Mouse (Mus musculus) MEL (cell line): ENCODE results near the gene Satb1. TPM values are rescaled to one million over a fixed set of nuclear protein-coding genes. Genes with fewer than 3 reads are reported as not detected.

Experiments
- DNase-seq: peaks from one replicate; pipeline ENCODE4 v3.0.0; 2011; ENCODE audit warnings: low read depth, low spot score
- H3K27ac ChIP-seq: 2 replicates; pipeline ENCODE4 v1.5.1; 2012; ENCODE audit warnings: low read depth, mild to moderate bottlenecking, control low read depth, low read length, moderate library complexity; ENCODE audit not compliant: control insufficient read depth
- H3K27me3 ChIP-seq, 2 experiments: fragments of 150-350 bp in 1 of 2; sonication (generic) in 1 of 2; 2 replicates each; pipeline ENCODE4 v1.6.1; 2012; ENCODE audit warnings: low read length in 2 of 2, mild to moderate bottlenecking in 2 of 2, improper control_type of control experiment in 1 of 2, moderate library complexity in 1 of 2; ENCODE audit not compliant: insufficient read depth in 2 of 2, control insufficient read depth in 1 of 2
- H3K36me3 ChIP-seq, 2 experiments: 2 replicates each; pipeline ENCODE4 v1.6.1; 2012 to 2014; ENCODE audit warnings: low read length in 2 of 2, improper control_type of control experiment in 1 of 2, inconsistent platforms in 1 of 2, mild to moderate bottlenecking in 1 of 2; ENCODE audit not compliant: insufficient read depth in 2 of 2, control insufficient read depth in 1 of 2
- H3K4me1 ChIP-seq, 2 experiments: fragments of 150-350 bp in 1 of 2; sonication (generic) in 1 of 2; 2 replicates each; pipeline ENCODE4 v1.6.1; 2012; ENCODE audit warnings: low read length in 2 of 2, improper control_type of control experiment in 1 of 2, mild to moderate bottlenecking in 1 of 2; ENCODE audit not compliant: insufficient read depth in 2 of 2, control insufficient read depth in 1 of 2
- H3K4me3 ChIP-seq, 2 experiments: fragments of 150-350 bp in 1 of 2; sonication (generic) in 1 of 2; 2 replicates each; pipeline ENCODE4 v1.5.1; 2012; ENCODE audit warnings: low read depth in 2 of 2, low read length in 2 of 2, mild to moderate bottlenecking in 2 of 2, moderate library complexity in 2 of 2, control low read depth in 1 of 2, improper control_type of control experiment in 1 of 2; ENCODE audit not compliant: control insufficient read depth in 1 of 2, insufficient read depth in 1 of 2
- H3K79me2 ChIP-seq: 2 replicates; pipeline ENCODE4 v1.6.1; 2012; ENCODE audit warnings: mild to moderate bottlenecking, low read length, moderate library complexity; ENCODE audit not compliant: control insufficient read depth, poor library complexity, insufficient read depth
- H3K9ac ChIP-seq: 2 replicates; pipeline ENCODE4 v1.6.1; 2012; ENCODE audit warnings: low read depth, mild to moderate bottlenecking, control low read depth, low read length, moderate library complexity; ENCODE audit not compliant: control insufficient read depth, poor library complexity, severe bottlenecking
- H3K9me3 ChIP-seq: fragments of 150-350 bp; sonication (generic); replicated peaks from 2 replicates; pipeline ENCODE4 v1.6.1; 2012; ENCODE audit warnings: mild to moderate bottlenecking, low read length, improper control_type of control experiment, moderate library complexity; ENCODE audit not compliant: insufficient read depth
- BHLHE40 ChIP-seq: IDR thresholded peaks from 2 replicates; pipeline ENCODE4 v1.6.1; 2012; ENCODE audit warnings: low read depth, mild to moderate bottlenecking, inconsistent platforms, low read length, improper control_type of control experiment, borderline replicate concordance
- CHD2 ChIP-seq: IDR thresholded peaks from 2 replicates; pipeline ENCODE4 v1.6.1; 2011; ENCODE audit warnings: low read length, improper control_type of control experiment
- CTCF ChIP-seq, 3 experiments: IDR thresholded peaks in 2 of 3; conservative IDR thresholded peaks in 1 of 3; 2 replicates each; pipeline ENCODE4 v1.5.1; 2011 to 2012; ENCODE audit warnings: low read length in 3 of 3, low read depth in 2 of 3, mild to moderate bottlenecking in 2 of 3, improper control_type of control experiment in 1 of 3, inconsistent platforms in 1 of 3, mixed read lengths in 1 of 3, moderate library complexity in 1 of 3; ENCODE audit not compliant: control insufficient read depth in 1 of 3, insufficient read depth in 1 of 3, poor library complexity in 1 of 3, severe bottlenecking in 1 of 3
- E2F4 ChIP-seq: IDR thresholded peaks from 2 replicates; pipeline ENCODE4 v1.6.1; 2011; ENCODE audit warnings: low read depth, low read length, improper control_type of control experiment, borderline replicate concordance
- ETS1 ChIP-seq: IDR thresholded peaks from 2 replicates; pipeline ENCODE4 v1.6.1; 2012; ENCODE audit warnings: low read depth, mild to moderate bottlenecking, inconsistent platforms, low read length, improper control_type of control experiment, moderate library complexity
- GATA1 ChIP-seq: IDR thresholded peaks from 2 replicates; pipeline ENCODE4 v1.6.1; 2011; ENCODE audit warnings: low read depth, low read length, improper control_type of control experiment
- KAT2A ChIP-seq: conservative IDR thresholded peaks from 2 replicates; pipeline ENCODE4 v1.6.1; 2012; ENCODE audit warnings: low read depth, low read length, improper control_type of control experiment, inconsistent platforms
- MAFK ChIP-seq: IDR thresholded peaks from 2 replicates; pipeline ENCODE4 v1.6.1; 2011; ENCODE audit warnings: low read depth, mild to moderate bottlenecking, low read length, improper control_type of control experiment, borderline replicate concordance
- MAZ ChIP-seq: IDR thresholded peaks from 2 replicates; pipeline ENCODE4 v1.6.1; 2012; ENCODE audit warnings: low read depth, mild to moderate bottlenecking, inconsistent platforms, low read length, improper control_type of control experiment
- MEF2A ChIP-seq: IDR thresholded peaks from 2 replicates; pipeline ENCODE4 v1.6.1; 2014; ENCODE audit warnings: low read depth, mild to moderate bottlenecking, inconsistent platforms, low read length, improper control_type of control experiment; ENCODE audit not compliant: poor library complexity, insufficient replicate concordance, severe bottlenecking; ENCODE audit errors: extremely low read depth
- MXI1 ChIP-seq: IDR thresholded peaks from 2 replicates; pipeline ENCODE4 v1.6.1; 2011; ENCODE audit warnings: mild to moderate bottlenecking, low read depth, low read length, improper control_type of control experiment
- MYB ChIP-seq: IDR thresholded peaks from 2 replicates; pipeline ENCODE4 v1.6.1; 2011; ENCODE audit warnings: mild to moderate bottlenecking, low read depth, low read length, improper control_type of control experiment
- MYC ChIP-seq: IDR thresholded peaks from 2 replicates; pipeline ENCODE4 v1.6.1; 2011; ENCODE audit warnings: low read depth, mild to moderate bottlenecking, low read length, improper control_type of control experiment, moderate library complexity
- NELFE ChIP-seq: IDR thresholded peaks from 2 replicates; pipeline ENCODE4 v1.6.1; 2011; ENCODE audit warnings: low read depth, low read length, improper control_type of control experiment
- POLR2AphosphoS2 ChIP-seq: IDR thresholded peaks from 2 replicates; pipeline ENCODE4 v1.6.1; 2011; ENCODE audit warnings: low read length, improper control_type of control experiment
- RAD21 ChIP-seq: IDR thresholded peaks from 2 replicates; pipeline ENCODE4 v1.6.1; 2011; ENCODE audit warnings: mild to moderate bottlenecking, low read depth, low read length, improper control_type of control experiment
- RCOR1 ChIP-seq: IDR thresholded peaks from 2 replicates; pipeline ENCODE4 v1.6.1; 2012; ENCODE audit warnings: low read depth, mild to moderate bottlenecking, inconsistent platforms, low read length, improper control_type of control experiment
- SIN3A ChIP-seq: IDR thresholded peaks from 2 replicates; pipeline ENCODE4 v1.6.1; 2012; ENCODE audit warnings: low read length, improper control_type of control experiment, inconsistent platforms
- TAL1 ChIP-seq: IDR thresholded peaks from 2 replicates; pipeline ENCODE4 v1.6.1; 2012; ENCODE audit warnings: mild to moderate bottlenecking, inconsistent platforms, low read length, moderate library complexity, mixed read lengths
- TBP ChIP-seq: IDR thresholded peaks from 2 replicates; pipeline ENCODE4 v1.8.0; 2011; ENCODE audit warnings: low read depth, low read length, improper control_type of control experiment
- UBTF ChIP-seq: IDR thresholded peaks from 2 replicates; pipeline ENCODE4 v1.6.1; 2012; ENCODE audit warnings: low read depth, mild to moderate bottlenecking, inconsistent platforms, low read length, improper control_type of control experiment, moderate library complexity, borderline replicate concordance; ENCODE audit not compliant: insufficient read depth
- USF1 ChIP-seq: IDR thresholded peaks from 2 replicates; pipeline ENCODE4 v1.6.1; 2014; ENCODE audit warnings: low read depth, mild to moderate bottlenecking, inconsistent platforms, low read length, improper control_type of control experiment, moderate library complexity
- ZC3H11A ChIP-seq: IDR thresholded peaks from 2 replicates; pipeline ENCODE4 v1.6.1; 2012; ENCODE audit warnings: low read depth, mild to moderate bottlenecking, inconsistent platforms, low read length, improper control_type of control experiment
- ZMIZ1 ChIP-seq: IDR thresholded peaks from 2 replicates; pipeline ENCODE4 v1.6.1; 2012; ENCODE audit warnings: low read depth, mild to moderate bottlenecking, inconsistent platforms, low read length, improper control_type of control experiment, moderate library complexity
- polyA plus RNA-seq, 2 experiments: library from polyadenylated mRNA; stranded (reverse) in 1 of 2; unstranded in 1 of 2; fragments of >175 nt in 1 of 2; fragments of >200 nt in 1 of 2; gene quantifications; 2 replicates each; pipeline versions ENCODE4 v1.2.1 to v1.2.4; 2012; ENCODE audit warnings: low replicate concordance in 2 of 2, low read depth in 1 of 2; ENCODE audit not compliant: insufficient read length in 2 of 2, insufficient read depth in 1 of 2, missing spikeins in 1 of 2
- total RNA-seq: library from RNA; depleted of rRNA; stranded (reverse); fragments of 300-350 nt; gene quantifications from 2 replicates; pipeline ENCODE4 v1.2.3, GENCODE M21; 2012

Gene Satb1
- total and polyA plus RNA-seq, 3 experiments = 0.08 TPM; not detected in 2

GRCm38 (mm10) chr17:51807429-51807828 is 25.7 kb downstream of the Satb1 start:
- Histone ChIP-seq H3K9me3 (no peaks in the 10 kb centered on the region), H3K27ac (no peak overlapping the region), H3K79me2 (no peaks in the 10 kb centered on the region), H3K9ac (no peak overlapping the region), H3K4me3 (no peak overlapping the region), H3K27me3 (peaks cover 0 to 1% of the 10 kb centered on the region in 2 experiments; a peak in 3 of 4 replicates), H3K4me1 (no peaks in the 10 kb centered on the region), H3K36me3 (no peaks in the 10 kb centered on the region)
- no peak for DNase-seq
- TF ChIP-seq USF1 (no peak), UBTF (no peak), MAFK (no peak), RCOR1 (no peak), ZC3H11A (no peak), E2F4 (no peak), MXI1 (no peak), POLR2AphosphoS2 (no peak)

- Histone ChIP-seq H3K36me3 (no peaks in the 10 kb centered on the region), H3K9ac (no peak overlapping the region), H3K79me2 (no peaks in the 10 kb centered on the region), H3K9me3 (no peaks in the 10 kb centered on the region), H3K27me3 (peaks cover 0 to 1% of the 10 kb centered on the region in 2 experiments; a peak in 3 of 4 replicates), H3K4me3 (no peak overlapping the region), H3K27ac (no peak overlapping the region), H3K4me1 (no peaks in the 10 kb centered on the region)
- TF ChIP-seq CHD2 = no peak
- no peak for TF ChIP-seq MYC
- no peak for TF ChIP-seq CTCF (IDR thresholded peaks at IDR 0.05 in 2 of 3, conservative IDR thresholded peaks at IDR 0.05 in 1 of 3; ENCODE audit: control insufficient read depth in 1 of 3, insufficient read depth in 1 of 3, low read depth in 2 of 3, low read length in 3 of 3, poor library complexity in 1 of 3, severe bottlenecking in 1 of 3)
- TF ChIP-seq ETS1 = no peak
- TF ChIP-seq MXI1 = no peak
- TF ChIP-seq ZMIZ1 = no peak
- no peak for TF ChIP-seq MEF2A
- no peak for TF ChIP-seq RCOR1
- TF ChIP-seq KAT2A = no peak
- no peak for TF ChIP-seq RAD21
- no peak for TF ChIP-seq SIN3A
- no peak for TF ChIP-seq TAL1
- no peak for TF ChIP-seq NELFE
- TF ChIP-seq BHLHE40 = no peak
- TF ChIP-seq UBTF = no peak
- no peak for TF ChIP-seq TBP
- TF ChIP-seq MYB = no peak
- no peak for TF ChIP-seq E2F4
- no peak for TF ChIP-seq MAZ
- TF ChIP-seq GATA1 = no peak
- no peak for DNase-seq
These were observed 26.7 kb downstream of the Satb1 start for GRCm38 (mm10) chr17:51806124-51806960.
